Mouse (Mus musculus) forebrain, embryonic 12.5 days (tissue): ENCODE data around the gene Slc5a11. TPM values are rescaled to one million over a fixed set of nuclear protein-coding genes. Genes with fewer than 3 reads are reported as not detected.

Experiments
- polyA plus RNA-seq: library from polyadenylated mRNA; unstranded; fragments of >200 nt; fragmentation: Nextera tagmentation; extraction: Ambion mirVana; gene quantifications from 2 replicates; pipeline ENCODE4 v1.2.1, GENCODE M21; 2016

Slc5a11 gene
- polyA plus RNA-seq, 1 experiment from 2014 or later = 0.11 TPM

Other genes with a start within 250 kb of the Slc5a11 start
- gene Rbbp6, start 249.1 kb upstream of the Slc5a11 start, polyA plus RNA-seq = 39.1 and 39.7 TPM in 2 replicates
- gene Tnrc6a, start 90.9 kb upstream of the Slc5a11 start, polyA plus RNA-seq = 75.3 and 76.5 TPM in 2 replicates
- gene Lcmt1, start 155.0 kb downstream of the Slc5a11 start, polyA plus RNA-seq = 62.0 and 64.0 TPM in 2 replicates
- 22.6 and 24.1 TPM in 2 replicates for gene Arhgap17, start 155.1 kb downstream of the Slc5a11 start, polyA plus RNA-seq
- gene Aqp8, start 247.5 kb downstream of the Slc5a11 start, polyA plus RNA-seq = 0.22 and 0.56 TPM in 2 replicates